Mouse (Mus musculus): ENCODE measurements around the gene Serpinb8. TPM values are rescaled to one million over a fixed set of nuclear protein-coding genes. Genes with fewer than 3 reads are reported as not detected.

Serpinb8 gene
- polyA plus RNA-seq (2014; fragmentation: Nextera tagmentation; extraction: Ambion mirVana), result 0.49 and 0.57 TPM in 2 replicates

DNA sequence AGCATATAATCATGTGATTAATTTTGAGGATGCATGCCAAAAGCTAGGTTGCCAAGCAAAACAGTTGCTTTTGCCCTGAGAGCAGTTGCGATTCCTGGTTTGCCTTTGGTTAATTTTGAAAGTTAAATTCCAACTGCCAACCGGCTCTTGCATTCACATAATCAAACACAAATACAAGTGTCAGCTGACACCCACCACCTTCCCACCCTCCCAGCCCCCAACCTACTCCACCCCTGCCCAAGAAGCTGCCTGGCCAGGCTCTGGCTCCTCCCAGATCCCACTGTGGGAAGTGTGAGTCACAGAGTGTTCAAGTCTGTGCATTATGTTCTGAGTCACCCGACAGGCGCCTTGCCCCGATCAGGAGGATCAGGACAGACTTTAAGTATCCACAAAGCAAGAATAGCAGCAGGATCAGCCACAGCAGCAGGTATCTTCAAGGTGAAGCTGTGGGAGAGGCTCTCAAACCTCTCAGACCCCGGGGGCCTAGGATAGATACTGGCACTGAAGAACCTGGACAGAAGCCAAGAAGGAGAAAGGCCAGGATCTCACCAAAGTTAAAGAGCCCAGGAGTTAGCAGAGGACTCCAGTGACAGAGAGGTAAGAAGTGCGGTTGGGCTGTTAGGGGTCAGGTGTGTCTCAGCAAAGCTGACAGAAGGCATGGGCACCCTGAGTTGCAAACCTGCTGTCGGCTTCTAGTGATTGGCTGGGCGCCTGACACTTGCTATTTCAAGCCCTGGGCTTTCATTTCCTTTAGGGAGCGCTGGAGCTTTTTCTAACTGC, at the start of gene Serpinb8:
Serpinb8 (plus strand) TSS at position 316 of the 780 bp plus-strand sequence.
- H3K4me2 ChIP-seq (replicated peaks; ENCODE audit: low read depth, low read length), result no peak within 1 kb of the TSS
- H3K9me3 ChIP-seq (ENCODE audit: control insufficient read depth, low read length), result no peaks in the 10 kb centered on the region
- H3K4me3 ChIP-seq (ENCODE audit: low read length), result no peak within 1 kb of the TSS
- no peak within 1 kb of the TSS for H3K9ac ChIP-seq (ENCODE audit: low read depth, low read length)
- 59% methylated on average over 10 of the region's 10 CpGs for WGBS
- H3K36me3 ChIP-seq (ENCODE audit: control insufficient read depth, insufficient read depth, low read length), result no peaks in the 10 kb centered on the region
- H3K27ac ChIP-seq (ENCODE audit: low read depth, low read length), result no peak within 1 kb of the TSS
- no peak for ATAC-seq (ENCODE audit: low FRiP score, low TSS enrichment)
- H3K27me3 ChIP-seq (ENCODE audit: control insufficient read depth, insufficient read depth, low read length), result no peaks in the 10 kb centered on the region
- no peaks in the 10 kb centered on the region for H3K4me1 ChIP-seq (ENCODE audit: control insufficient read depth, insufficient read depth, low read length)

- ATAC-seq (ENCODE audit: low FRiP score, low TSS enrichment), result no peak
- 86% methylated on average over 3 of the region's 3 CpGs for WGBS
- H3K36me3 ChIP-seq (ENCODE audit: control insufficient read depth, insufficient read depth, low read length), result no peaks in the 10 kb centered on the region
- no peaks in the 10 kb centered on the region for H3K9me3 ChIP-seq (ENCODE audit: control insufficient read depth, low read length)
- no peak overlapping the region for H3K4me3 ChIP-seq (ENCODE audit: low read length)
- no peak overlapping the region for H3K27ac ChIP-seq (ENCODE audit: low read depth, low read length)
- H3K4me1 ChIP-seq (ENCODE audit: control insufficient read depth, insufficient read depth, low read length), result no peaks in the 10 kb centered on the region
- no peak overlapping the region for H3K9ac ChIP-seq (ENCODE audit: low read depth, low read length)
- H3K27me3 ChIP-seq (ENCODE audit: control insufficient read depth, insufficient read depth, low read length), result no peaks in the 10 kb centered on the region
- no peak overlapping the region for H3K4me2 ChIP-seq (replicated peaks; ENCODE audit: low read depth, low read length)
These were observed 30.3 kb upstream of the Serpinb8 start for GRCm38 (mm10) chr1:107559494-107559893.

DNA sequence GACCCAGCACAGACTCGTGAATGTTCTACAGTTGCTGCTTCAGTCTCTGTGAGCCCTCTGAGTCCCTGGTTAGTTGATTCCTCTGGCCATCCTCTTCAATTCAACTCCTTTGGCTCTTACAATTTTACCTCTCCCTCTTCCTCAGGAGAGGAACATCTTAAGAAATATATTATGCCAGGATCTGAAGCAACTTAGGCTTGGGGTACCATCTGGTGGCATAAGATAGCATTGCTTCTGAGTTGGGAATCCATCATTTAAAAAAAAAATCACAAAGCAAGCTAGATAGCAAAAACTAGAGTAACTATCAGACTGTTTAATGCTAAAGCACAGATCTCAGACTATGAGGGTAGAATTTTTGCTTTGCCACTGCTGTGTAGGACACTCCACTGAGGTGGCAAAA, 27.7 kb upstream of the Serpinb8 start:
- Histone ChIP-seq H3K4me3 (ENCODE audit: low read length) (no peak overlapping the region), H3K9me3 (ENCODE audit: control insufficient read depth, low read length) (no peaks in the 10 kb centered on the region), H3K27ac (ENCODE audit: low read depth, low read length) (no peak overlapping the region), H3K4me2 (replicated peaks; ENCODE audit: low read depth, low read length) (no peak overlapping the region), H3K36me3 (ENCODE audit: control insufficient read depth, insufficient read depth, low read length) (no peaks in the 10 kb centered on the region), H3K4me1 (ENCODE audit: control insufficient read depth, insufficient read depth, low read length) (no peaks in the 10 kb centered on the region), H3K27me3 (ENCODE audit: control insufficient read depth, insufficient read depth, low read length) (no peaks in the 10 kb centered on the region), H3K9ac (ENCODE audit: low read depth, low read length) (no peak overlapping the region)
- 92% methylated on average over 1 of the region's 1 CpGs for WGBS
- no peak for ATAC-seq (ENCODE audit: low FRiP score, low TSS enrichment)

GRCm38 (mm10) chr1:107565644-107566043, 24.2 kb upstream of the Serpinb8 start:
- Histone ChIP-seq H3K4me3 (ENCODE audit: low read length) (no peak overlapping the region), H3K4me2 (replicated peaks; ENCODE audit: low read depth, low read length) (no peak overlapping the region), H3K4me1 (ENCODE audit: control insufficient read depth, insufficient read depth, low read length) (no peaks in the 10 kb centered on the region), H3K27me3 (ENCODE audit: control insufficient read depth, insufficient read depth, low read length) (no peaks in the 10 kb centered on the region), H3K9ac (ENCODE audit: low read depth, low read length) (no peak overlapping the region), H3K36me3 (ENCODE audit: control insufficient read depth, insufficient read depth, low read length) (no peaks in the 10 kb centered on the region), H3K9me3 (ENCODE audit: control insufficient read depth, low read length) (no peaks in the 10 kb centered on the region), H3K27ac (ENCODE audit: low read depth, low read length) (no peak overlapping the region)
- no peak for ATAC-seq (ENCODE audit: low FRiP score, low TSS enrichment)

DNA sequence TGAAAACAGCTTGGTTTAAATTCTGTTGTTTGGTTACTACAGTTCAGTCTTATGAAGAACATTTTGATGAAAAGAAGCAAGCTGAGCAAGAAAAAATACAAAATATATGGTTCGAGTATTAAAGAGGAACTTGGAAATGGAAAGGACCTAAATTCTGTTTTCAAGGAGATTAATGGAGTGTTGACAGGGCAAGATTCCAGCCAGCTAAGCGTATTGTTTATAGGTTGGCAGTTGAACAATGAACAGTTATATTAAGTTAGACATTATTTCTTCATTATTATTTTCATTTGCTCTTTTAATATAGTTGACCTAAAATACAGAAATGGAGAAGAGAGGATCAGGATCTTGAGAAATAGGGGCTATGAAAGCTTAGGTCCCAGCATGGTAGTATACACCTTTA, 13.7 kb upstream of the Serpinb8 start:
- H3K9me3 ChIP-seq (ENCODE audit: control insufficient read depth, low read length), result no peaks in the 10 kb centered on the region
- no peaks in the 10 kb centered on the region for H3K27me3 ChIP-seq (ENCODE audit: control insufficient read depth, insufficient read depth, low read length)
- WGBS, result 78% methylated on average over 2 of the region's 2 CpGs
- H3K4me3 ChIP-seq (ENCODE audit: low read length), result no peak overlapping the region
- no peak for ATAC-seq (ENCODE audit: low FRiP score, low TSS enrichment)
- H3K36me3 ChIP-seq (ENCODE audit: control insufficient read depth, insufficient read depth, low read length), result no peaks in the 10 kb centered on the region
- H3K27ac ChIP-seq (ENCODE audit: low read depth, low read length), result no peak overlapping the region
- H3K9ac ChIP-seq (ENCODE audit: low read depth, low read length), result no peak overlapping the region
- no peak overlapping the region for H3K4me2 ChIP-seq (replicated peaks; ENCODE audit: low read depth, low read length)
- no peaks in the 10 kb centered on the region for H3K4me1 ChIP-seq (ENCODE audit: control insufficient read depth, insufficient read depth, low read length)

GRCm38 (mm10) chr1:107577514-107577913, 12.3 kb upstream of the Serpinb8 start:
- Histone ChIP-seq H3K27me3 (ENCODE audit: control insufficient read depth, insufficient read depth, low read length) (no peaks in the 10 kb centered on the region), H3K27ac (ENCODE audit: low read depth, low read length) (no peak overlapping the region), H3K4me3 (ENCODE audit: low read length) (no peak overlapping the region), H3K36me3 (ENCODE audit: control insufficient read depth, insufficient read depth, low read length) (no peaks in the 10 kb centered on the region), H3K4me1 (ENCODE audit: control insufficient read depth, insufficient read depth, low read length) (no peaks in the 10 kb centered on the region), H3K9ac (ENCODE audit: low read depth, low read length) (no peak overlapping the region), H3K9me3 (ENCODE audit: control insufficient read depth, low read length) (no peaks in the 10 kb centered on the region), H3K4me2 (replicated peaks; ENCODE audit: low read depth, low read length) (no peak overlapping the region)
- ATAC-seq (ENCODE audit: low FRiP score, low TSS enrichment), result no peak
- WGBS, result 80% methylated on average over 1 of the region's 1 CpGs

DNA sequence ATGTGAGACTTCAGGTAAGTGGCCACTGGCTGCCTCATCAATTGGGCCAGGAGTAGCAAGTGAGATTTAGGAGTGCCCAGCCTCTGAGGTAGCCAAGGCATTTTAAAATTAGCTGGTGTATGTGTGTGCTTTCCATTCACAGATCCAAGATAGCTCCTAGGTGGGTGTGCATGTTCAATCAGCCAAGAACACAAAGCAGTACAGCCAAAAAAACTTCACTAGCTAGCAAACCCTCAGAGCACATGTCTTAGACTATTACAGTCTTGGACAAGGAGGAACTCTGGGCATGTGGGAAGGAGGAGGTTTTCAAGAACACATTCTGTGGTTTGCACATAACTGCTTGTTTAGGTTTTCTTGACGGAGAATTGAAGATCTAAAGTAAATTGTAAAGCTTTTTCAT, 8.6 kb upstream of the Serpinb8 start:
- Histone ChIP-seq H3K36me3 (ENCODE audit: control insufficient read depth, insufficient read depth, low read length) (no peaks in the 10 kb centered on the region), H3K4me3 (ENCODE audit: low read length) (no peak overlapping the region), H3K9ac (ENCODE audit: low read depth, low read length) (no peak overlapping the region), H3K4me1 (ENCODE audit: control insufficient read depth, insufficient read depth, low read length) (no peaks in the 10 kb centered on the region), H3K4me2 (replicated peaks; ENCODE audit: low read depth, low read length) (no peak overlapping the region), H3K27me3 (ENCODE audit: control insufficient read depth, insufficient read depth, low read length) (no peaks in the 10 kb centered on the region), H3K9me3 (ENCODE audit: control insufficient read depth, low read length) (no peaks in the 10 kb centered on the region), H3K27ac (ENCODE audit: low read depth, low read length) (no peak overlapping the region)
- WGBS, result 80% methylated on average over 1 of the region's 1 CpGs
- no peak for ATAC-seq (ENCODE audit: low FRiP score, low TSS enrichment)

DNA sequence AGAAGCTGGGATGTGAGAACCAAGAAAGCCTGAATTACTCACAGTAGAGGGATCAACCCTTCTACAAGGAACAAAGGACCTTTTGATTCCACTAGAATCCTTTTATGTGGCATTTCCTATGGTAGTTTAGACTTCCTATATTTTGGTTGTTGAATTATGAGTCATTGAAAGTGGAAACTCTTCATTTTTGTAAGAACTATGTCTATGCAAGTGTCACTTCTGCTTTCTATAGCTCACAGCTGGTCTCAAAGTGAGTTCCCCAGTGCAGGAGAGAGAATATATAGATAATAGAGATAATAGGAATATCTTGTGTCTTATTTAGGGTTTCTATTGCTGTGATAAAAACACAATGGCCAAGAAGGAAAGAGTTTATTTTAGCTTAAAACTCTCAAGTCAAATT, 6.9 kb upstream of the Serpinb8 start:
- H3K4me3 ChIP-seq (ENCODE audit: low read length), result no peak overlapping the region
- no peaks in the 10 kb centered on the region for H3K27me3 ChIP-seq (ENCODE audit: control insufficient read depth, insufficient read depth, low read length)
- H3K9me3 ChIP-seq (ENCODE audit: control insufficient read depth, low read length), result no peaks in the 10 kb centered on the region
- no peaks in the 10 kb centered on the region for H3K36me3 ChIP-seq (ENCODE audit: control insufficient read depth, insufficient read depth, low read length)
- H3K9ac ChIP-seq (ENCODE audit: low read depth, low read length), result no peak overlapping the region
- ATAC-seq (ENCODE audit: low FRiP score, low TSS enrichment), result no peak
- no peaks in the 10 kb centered on the region for H3K4me1 ChIP-seq (ENCODE audit: control insufficient read depth, insufficient read depth, low read length)
- H3K4me2 ChIP-seq (replicated peaks; ENCODE audit: low read depth, low read length), result no peak overlapping the region
- H3K27ac ChIP-seq (ENCODE audit: low read depth, low read length), result no peak overlapping the region

GRCm38 (mm10) chr1:107583958-107584376, 5.8 kb upstream of the Serpinb8 start:
- no peaks in the 10 kb centered on the region for H3K27me3 ChIP-seq (ENCODE audit: control insufficient read depth, insufficient read depth, low read length)
- H3K4me3 ChIP-seq (ENCODE audit: low read length), result no peak overlapping the region
- H3K36me3 ChIP-seq (ENCODE audit: control insufficient read depth, insufficient read depth, low read length), result no peaks in the 10 kb centered on the region
- no peaks in the 10 kb centered on the region for H3K9me3 ChIP-seq (ENCODE audit: control insufficient read depth, low read length)
- ATAC-seq (ENCODE audit: low FRiP score, low TSS enrichment), result no peak
- H3K4me1 ChIP-seq (ENCODE audit: control insufficient read depth, insufficient read depth, low read length), result no peaks in the 10 kb centered on the region
- 72% methylated on average over 1 of the region's 1 CpGs for WGBS
- no peak overlapping the region for H3K9ac ChIP-seq (ENCODE audit: low read depth, low read length)
- H3K27ac ChIP-seq (ENCODE audit: low read depth, low read length), result no peak overlapping the region
- no peak overlapping the region for H3K4me2 ChIP-seq (replicated peaks; ENCODE audit: low read depth, low read length)

Data from kidney, embryonic 14.5 days (tissue).